Mouse (Mus musculus) layer of hippocampus, postnatal 25 days (tissue): ENCODE data around the gene Agfg1. TPM values are rescaled to one million over a fixed set of nuclear protein-coding genes. Genes with fewer than 3 reads are reported as not detected.

ENCODE experiments used
- DNase-seq, 2 experiments: peaks; one replicate each; pipeline ENCODE4 v3.0.0; 2022; ENCODE audit warnings: mixed read lengths in 2 of 2, low spot score in 1 of 2; ENCODE audit errors: extremely low spot score in 1 of 2
- total RNA-seq, 2 experiments: library from RNA; stranded (reverse); gene quantifications; 2 replicates each; pipeline ENCODE4 v1.2.3; 2021

The Agfg1 gene
- total RNA-seq, 2 experiments from 2014 or later: 75.6 to 80.8 TPM

DNA sequence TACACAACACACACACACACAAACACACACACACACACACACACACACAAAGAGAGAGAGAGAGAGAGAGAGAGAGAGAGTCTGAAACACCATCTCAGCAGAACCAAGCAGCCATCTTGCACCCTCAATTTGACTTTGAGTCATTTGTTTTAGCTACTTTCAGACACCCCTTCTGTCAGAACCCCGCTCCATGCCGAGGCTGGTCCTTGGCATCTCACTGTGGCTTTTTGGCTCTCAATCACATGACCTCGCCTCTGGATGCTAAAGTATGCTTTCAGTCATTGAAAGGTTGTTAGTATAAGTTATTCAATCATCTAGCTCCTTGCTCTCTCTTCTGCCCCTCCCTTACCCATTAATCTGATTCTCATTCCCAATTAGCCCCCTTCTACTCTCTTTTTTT, 17.4 kb upstream of the Agfg1 start:
- DNase-seq: no peak

GRCm38 (mm10) chr1:82824147-82824546, 15.1 kb upstream of the Agfg1 start:
- DNase-seq: no peak

DNA sequence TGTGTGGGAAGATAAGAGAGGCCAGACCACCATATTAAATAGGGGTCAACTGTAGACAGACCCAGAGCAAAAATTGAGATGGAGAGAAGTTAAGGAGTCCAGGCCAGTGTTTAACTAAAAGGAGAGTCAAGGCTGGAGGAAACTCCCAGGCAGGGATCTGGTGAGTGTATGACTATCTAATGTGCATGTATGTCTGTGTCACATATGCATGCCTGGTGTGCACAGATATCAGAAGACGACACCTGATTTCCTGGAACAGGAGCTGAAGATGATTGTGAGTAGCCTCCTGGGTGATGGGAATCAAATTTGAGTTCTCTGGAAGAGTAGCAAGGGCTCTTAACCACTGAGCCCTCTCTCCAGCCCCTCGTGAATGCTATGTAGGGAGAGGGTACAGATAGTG, 14.0 kb upstream of the Agfg1 start:
- no peak for DNase-seq

GRCm38 (mm10) chr1:82825783-82826182, 13.5 kb upstream of the Agfg1 start:
- no peak for DNase-seq

GRCm38 (mm10) chr1:82826911-82827310, 12.4 kb upstream of the Agfg1 start:
- no peak for DNase-seq

GRCm38 (mm10) chr1:82830771-82831170, 8.5 kb upstream of the Agfg1 start:
- DNase-seq: no peak

DNA sequence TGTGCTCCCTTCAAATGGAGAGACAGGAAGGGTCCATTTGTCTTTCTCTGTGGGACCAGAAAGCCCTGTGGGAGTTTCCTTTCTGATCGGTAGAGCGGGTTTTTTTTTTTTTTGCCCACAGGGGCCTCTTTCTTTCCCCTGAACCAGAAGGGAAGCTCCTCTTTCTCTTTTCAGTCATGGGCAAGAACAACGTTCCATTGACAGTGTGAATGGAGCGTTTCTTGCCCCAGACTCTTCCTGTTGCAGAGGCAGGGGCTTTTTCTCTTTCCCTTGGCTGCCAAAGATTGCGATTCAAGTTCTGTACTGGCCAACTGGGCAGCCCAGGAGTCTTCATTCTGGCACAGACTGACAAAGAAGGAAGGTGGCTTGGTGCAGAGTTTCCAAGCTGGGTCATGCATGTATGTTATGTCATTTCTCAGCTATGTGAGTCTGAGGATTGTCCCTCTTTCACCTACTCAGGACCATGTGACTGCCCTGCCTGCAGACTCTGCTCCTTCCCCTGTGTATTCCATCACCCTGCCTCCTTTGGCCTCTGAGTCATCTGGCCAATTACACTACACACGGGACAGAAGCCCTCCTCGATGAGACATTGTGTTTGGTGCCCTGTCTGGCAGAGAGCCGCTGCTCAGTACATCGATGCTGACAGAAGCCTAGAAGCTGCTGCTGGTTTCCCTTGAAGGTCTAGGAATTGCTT, 7.6 kb upstream of the Agfg1 start:
- DNase-seq: no peak

GRCm38 (mm10) chr1:82832495-82833021, 6.7 kb upstream of the Agfg1 start:
- no peak for DNase-seq

- DNase-seq: no peak
Measured at GRCm38 (mm10) chr1:82833501-82833900, 5.8 kb upstream of the Agfg1 start.

DNA sequence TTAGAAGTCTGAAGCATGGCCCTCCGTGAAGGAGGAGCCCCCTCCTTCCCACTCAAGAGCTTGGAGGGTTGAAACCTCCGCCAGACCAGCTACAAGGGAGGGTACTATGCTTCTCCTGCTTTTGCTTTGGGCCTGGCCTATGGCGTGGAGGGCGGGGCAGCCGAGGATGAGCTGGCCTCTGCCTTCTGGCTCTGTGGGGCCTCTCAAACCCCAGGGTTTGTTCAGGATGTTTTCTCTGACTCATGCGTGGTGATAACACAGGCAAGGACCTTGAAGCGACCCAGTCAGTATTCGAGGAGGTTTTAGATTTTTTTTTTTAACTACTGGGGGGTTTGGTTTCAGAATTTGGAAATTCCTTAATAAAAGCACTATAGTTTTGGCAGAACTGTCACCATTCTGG, 4.7 kb upstream of the Agfg1 start:
- no peak for DNase-seq

DNA sequence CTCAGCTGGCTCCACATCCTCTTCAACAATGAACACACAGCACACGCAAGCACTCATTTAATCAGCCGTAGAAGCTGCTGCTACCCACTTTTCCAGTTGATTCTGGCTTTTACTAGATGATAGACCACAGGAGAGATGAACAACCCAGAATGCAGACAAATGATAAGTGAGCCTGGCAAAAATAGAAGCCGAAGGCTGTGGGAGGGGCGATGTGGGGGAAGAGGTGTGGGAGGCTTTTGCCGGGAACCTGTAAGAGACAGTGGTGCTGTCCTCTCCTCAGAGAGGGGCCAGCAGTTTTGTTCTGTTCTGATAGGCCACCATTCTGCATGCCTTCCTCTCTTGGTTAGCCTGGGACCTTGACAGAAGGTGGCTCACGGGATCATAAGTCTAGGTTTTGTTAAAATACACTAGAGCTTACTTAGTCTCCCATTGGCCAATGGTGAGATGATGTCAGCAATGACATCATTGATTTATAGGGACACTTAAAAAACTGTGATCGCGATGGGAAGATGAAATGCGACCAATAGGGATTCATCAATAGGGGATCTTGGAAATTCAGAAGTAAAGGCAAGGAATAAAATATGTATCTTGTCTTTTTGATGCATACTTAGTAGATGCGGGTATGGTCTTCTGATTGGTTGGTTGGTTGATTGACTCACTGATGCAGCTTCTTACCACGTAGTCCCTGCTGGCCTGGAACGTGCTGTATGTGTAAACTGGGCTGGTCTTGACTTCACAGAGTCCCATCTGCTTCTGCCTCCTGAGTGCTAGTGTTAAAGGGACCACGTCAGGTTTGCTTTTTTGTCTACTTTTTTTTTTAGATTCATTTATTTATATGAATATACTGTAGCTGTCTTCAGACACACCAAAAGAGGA, 2.7 kb upstream of the Agfg1 start:
- DNase-seq: no peak

- DNase-seq: no peak
Measured at GRCm38 (mm10) chr1:82837579-82837978, 1.7 kb upstream of the Agfg1 start.

DNA sequence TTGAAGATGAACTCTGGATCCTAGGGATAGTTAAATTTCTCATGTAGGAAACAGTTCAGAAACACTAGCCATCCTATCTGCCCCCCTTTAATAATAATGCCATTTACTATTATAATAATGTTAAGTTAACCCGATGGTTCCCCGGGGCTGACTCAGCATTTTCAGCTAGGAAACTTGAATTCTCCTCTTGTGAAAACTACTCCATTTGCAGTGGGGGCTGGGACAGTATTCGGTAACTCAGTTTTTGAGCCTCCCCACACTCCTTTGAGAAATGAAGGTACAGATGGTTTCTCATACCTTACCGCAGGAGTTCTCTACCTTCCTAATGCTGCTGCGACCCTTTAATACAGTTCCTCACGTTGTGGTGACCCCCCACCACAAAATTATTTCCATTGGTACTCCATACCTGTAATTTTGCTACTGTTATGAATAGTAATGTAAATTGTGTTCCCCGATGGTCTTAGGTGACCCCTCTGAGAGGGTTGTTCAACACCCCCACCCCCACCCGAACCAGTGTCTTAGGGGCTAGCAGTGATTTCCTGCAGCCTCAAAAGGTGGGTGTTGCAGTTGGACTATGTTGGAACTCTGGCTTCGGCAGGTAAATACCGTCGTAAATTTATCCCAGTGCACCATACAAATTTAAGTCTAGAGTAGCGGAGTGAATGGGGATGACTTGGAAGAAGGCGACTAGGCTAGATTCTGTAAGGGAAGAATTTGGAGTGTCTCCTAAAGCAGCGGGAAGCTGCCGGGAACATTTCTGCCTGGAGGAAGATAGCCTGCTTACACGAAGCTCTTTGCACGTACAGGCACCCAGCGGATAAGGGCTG, 601 bp upstream of the Agfg1 start:
- no peak for DNase-seq

DNA sequence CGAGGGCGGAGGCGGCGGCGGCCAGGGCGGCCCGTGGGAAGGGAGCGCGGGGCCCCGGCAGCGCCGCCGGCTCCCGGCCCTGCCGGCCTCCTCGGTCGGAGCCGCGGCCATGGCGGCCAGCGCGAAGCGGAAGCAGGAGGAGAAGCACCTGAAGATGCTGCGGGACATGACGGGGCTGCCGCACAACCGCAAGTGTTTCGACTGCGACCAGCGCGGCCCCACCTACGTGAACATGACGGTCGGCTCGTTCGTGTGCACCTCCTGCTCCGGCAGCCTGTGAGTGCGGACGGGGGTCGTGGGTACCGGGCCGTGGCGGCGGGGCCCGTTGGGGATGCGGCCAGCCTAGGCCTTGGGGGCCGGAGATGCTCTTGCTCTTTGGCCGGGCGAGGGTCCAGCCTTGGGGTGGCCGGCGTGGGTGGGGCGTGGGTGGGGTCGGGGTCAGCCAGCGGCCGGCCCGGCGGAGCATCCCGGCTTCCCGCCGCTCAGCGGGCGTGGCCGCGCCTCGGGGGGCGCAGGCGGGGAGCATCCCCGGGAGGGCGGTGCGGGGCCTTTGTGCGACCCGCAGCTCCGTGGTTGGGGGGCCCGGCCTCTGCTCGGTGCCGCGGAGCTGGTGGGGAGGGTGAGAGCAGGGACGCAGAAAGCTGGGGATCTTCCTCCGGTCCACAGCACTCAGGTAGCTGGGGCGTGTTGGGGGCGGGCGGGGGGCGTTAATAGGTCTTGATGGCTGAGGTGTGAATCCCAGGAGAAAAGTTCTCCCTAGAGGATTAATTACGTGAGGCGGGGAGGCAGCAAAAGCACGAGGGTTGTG, 535 bp downstream of the Agfg1 start:
- DNase-seq: peak in 1 of 2 experiments; percentile 9

DNA sequence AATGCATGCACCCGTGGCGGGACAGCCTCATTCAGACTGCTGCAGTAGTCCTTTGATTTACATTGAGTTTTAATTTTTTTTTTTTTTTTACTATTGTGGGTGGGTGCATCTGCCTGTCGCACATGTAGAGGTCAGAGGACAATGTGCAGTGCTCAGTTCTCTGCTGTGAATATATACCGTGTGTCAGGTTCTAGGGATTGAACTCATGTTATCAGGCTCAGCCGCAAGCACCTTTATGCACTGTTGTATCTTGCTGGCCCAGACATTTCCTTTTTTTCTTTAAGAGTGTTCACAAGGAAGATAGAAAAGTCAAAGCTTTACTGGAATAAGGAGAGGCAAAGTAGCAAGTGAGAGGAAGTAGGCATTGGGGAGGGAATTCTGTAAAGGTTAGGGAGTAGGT, 16.4 kb downstream of the Agfg1 start:
- DNase-seq: no peak

GRCm38 (mm10) chr1:82858236-82858635, 19.0 kb downstream of the Agfg1 start:
- no peak for DNase-seq

- no peak for DNase-seq
Measured at GRCm38 (mm10) chr1:82860391-82860790, 21.1 kb downstream of the Agfg1 start.

DNA sequence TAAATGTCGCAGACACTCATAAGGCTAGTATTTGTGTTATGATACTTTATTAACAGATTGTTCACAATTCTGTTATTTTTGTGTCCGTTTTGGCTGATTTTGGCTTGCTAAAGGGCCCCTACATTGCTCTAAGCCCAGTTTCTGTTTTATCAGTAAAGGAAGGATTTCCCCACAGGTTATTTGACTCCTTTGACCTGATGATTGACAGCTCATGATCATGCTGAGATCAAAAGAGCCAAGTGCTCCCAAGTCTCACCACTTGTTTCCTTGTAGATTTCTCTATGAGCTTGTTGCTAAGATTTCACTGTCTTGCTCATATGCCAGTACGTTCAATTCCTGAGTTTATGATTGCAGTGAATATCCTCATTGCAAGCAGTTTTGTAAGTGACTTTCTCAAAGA, 30.9 kb downstream of the Agfg1 start:
- DNase-seq: no peak

DNA sequence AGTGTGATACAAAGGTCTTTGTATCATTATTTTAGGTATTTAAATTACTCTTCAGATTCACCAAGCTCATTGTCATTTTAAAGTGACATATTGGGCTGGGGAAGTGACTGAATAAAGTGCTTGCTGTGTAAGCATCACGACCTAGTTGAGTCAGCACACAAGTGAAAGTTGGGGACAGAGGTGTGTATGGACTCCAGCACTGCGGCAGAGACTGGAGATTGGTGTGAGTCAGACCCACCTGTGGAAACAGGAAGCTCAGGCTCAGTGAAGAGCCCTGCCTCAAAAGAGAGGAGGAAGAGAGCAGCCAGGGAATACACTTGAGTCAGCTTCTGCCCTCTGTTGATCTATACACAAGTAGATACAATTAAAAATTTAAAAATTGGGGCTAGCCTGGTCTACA, 39.9 kb downstream of the Agfg1 start:
- no peak for DNase-seq

DNA sequence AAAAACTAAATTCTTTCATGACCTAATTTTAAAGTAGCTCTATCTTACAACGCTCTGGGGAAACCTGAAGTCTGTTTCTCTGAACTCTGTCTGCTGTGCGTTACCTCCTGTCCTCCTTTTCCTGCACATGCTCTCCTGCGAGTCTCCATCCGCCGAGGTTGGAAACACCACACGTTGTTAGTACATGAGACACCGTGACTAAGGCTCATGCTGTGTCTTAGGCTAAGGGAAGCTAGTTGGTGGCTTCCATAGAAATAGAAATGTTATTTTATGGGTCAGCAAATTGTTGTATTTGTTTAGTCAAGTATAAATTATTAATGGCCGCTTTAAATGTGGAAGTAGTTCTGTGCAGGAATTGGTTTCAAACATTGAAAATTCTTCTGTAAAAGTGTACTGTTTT, 40.9 kb downstream of the Agfg1 start:
- DNase-seq: no peak
